Mouse (Mus musculus) kidney, embryonic 14.5 days (tissue): ENCODE results near the gene Myod1. TPM values are rescaled to one million over a fixed set of nuclear protein-coding genes. Genes with fewer than 3 reads are reported as not detected.

Experiments used
- ATAC-seq: fragments of 200-750 bp; cut with Nextera tagmentation; 2 replicates; pipeline ENCODE4 v1.8.0; 2017; ENCODE audit warnings: moderate number of reproducible peaks, mild to moderate bottlenecking, moderate TSS enrichment, moderate library complexity; ENCODE audit not compliant: low FRiP score, low TSS enrichment
- H3K27ac ChIP-seq: fragments of 300-500 bp; sonication (generic); 2 replicates; pipeline ENCODE4 v1.5.1; 2014; ENCODE audit warnings: low read depth, mild to moderate bottlenecking, low read length, moderate library complexity, mixed read lengths
- H3K27me3 ChIP-seq: fragments of 300-500 bp; sonication (generic); 2 replicates; pipeline ENCODE4 v1.6.1; 2014; ENCODE audit warnings: mild to moderate bottlenecking, low read length; ENCODE audit not compliant: control insufficient read depth, insufficient read depth
- H3K36me3 ChIP-seq: fragments of 300-500 bp; sonication (generic); 2 replicates; pipeline ENCODE4 v1.6.1; 2014; ENCODE audit warnings: low read length, mixed read lengths; ENCODE audit not compliant: control insufficient read depth, insufficient read depth
- H3K4me1 ChIP-seq: fragments of 300-500 bp; sonication (generic); 2 replicates; pipeline ENCODE4 v1.6.1; 2014; ENCODE audit warnings: low read length, mixed read lengths; ENCODE audit not compliant: control insufficient read depth, insufficient read depth
- H3K4me2 ChIP-seq: fragments of 300-500 bp; sonication (generic); replicated peaks from 2 replicates; pipeline ENCODE4 v1.6.1; 2014; ENCODE audit warnings: low read depth, mild to moderate bottlenecking, low read length
- H3K4me3 ChIP-seq: fragments of 300-500 bp; sonication (generic); 2 replicates; pipeline ENCODE4 v1.5.1; 2014; ENCODE audit warnings: mild to moderate bottlenecking, low read length
- H3K9ac ChIP-seq: fragments of 300-500 bp; sonication (generic); 2 replicates; pipeline ENCODE4 v1.6.1; 2014; ENCODE audit warnings: low read depth, mild to moderate bottlenecking, low read length, moderate library complexity
- H3K9me3 ChIP-seq: fragments of 300-500 bp; sonication (generic); 2 replicates; pipeline ENCODE4 v1.6.1; 2016; ENCODE audit warnings: low read length; ENCODE audit not compliant: control insufficient read depth
- WGBS: fragments of 180-500 bp; shearing (Covaris S2); extraction: QIAGEN DNeasy Blood & Tissue Kit; methylation state at CpG from one replicate; pipeline ENCODE4 v1.1.7; 2014; 5-methylcytosine and 5-hydroxymethylcytosine counted together
- polyA plus RNA-seq: library from polyadenylated mRNA; unstranded; fragments of >200 nt; fragmentation: Nextera tagmentation; extraction: Ambion mirVana; gene quantifications from 2 replicates; pipeline ENCODE4 v1.2.1, GENCODE M21; 2014

Myod1 gene
- polyA plus RNA-seq: 0.34 and 0.37 TPM in 2 replicates

- peak within 1 kb of the TSS; percentile 32 for H3K4me2 ChIP-seq
- H3K4me1 ChIP-seq: no peaks in the 10 kb centered on the region
- no peak within 1 kb of the TSS for H3K27ac ChIP-seq
- H3K4me3 ChIP-seq: peak within 1 kb of the TSS; percentile 1; the same call in 1 of the 2 replicates
- WGBS: 5% methylated on average over 44 of the region's 44 CpGs
- ATAC-seq: no peak
- H3K36me3 ChIP-seq: no peaks in the 10 kb centered on the region
- H3K9ac ChIP-seq: no peak within 1 kb of the TSS
- H3K9me3 ChIP-seq: no peaks in the 10 kb centered on the region
- peaks cover 69% of the 10 kb centered on the region for H3K27me3 ChIP-seq
Observed at GRCm38 (mm10) chr7:46376172-46377007, at the start of gene Myod1. Myod1 (plus strand) TSS chr7:46376474.

- Histone ChIP-seq H3K27me3 (no peaks in the 10 kb centered on the region), H3K9me3 (no peaks in the 10 kb centered on the region), H3K27ac (no peak overlapping the region), H3K9ac (no peak overlapping the region), H3K4me1 (no peaks in the 10 kb centered on the region), H3K4me2 (no peak overlapping the region), H3K36me3 (no peaks in the 10 kb centered on the region), H3K4me3 (no peak overlapping the region)
- 45% methylated on average over 4 of the region's 4 CpGs for WGBS
- no peak for ATAC-seq
Observed at GRCm38 (mm10) chr7:46327896-46328295, 48.4 kb upstream of the Myod1 start.

DNA sequence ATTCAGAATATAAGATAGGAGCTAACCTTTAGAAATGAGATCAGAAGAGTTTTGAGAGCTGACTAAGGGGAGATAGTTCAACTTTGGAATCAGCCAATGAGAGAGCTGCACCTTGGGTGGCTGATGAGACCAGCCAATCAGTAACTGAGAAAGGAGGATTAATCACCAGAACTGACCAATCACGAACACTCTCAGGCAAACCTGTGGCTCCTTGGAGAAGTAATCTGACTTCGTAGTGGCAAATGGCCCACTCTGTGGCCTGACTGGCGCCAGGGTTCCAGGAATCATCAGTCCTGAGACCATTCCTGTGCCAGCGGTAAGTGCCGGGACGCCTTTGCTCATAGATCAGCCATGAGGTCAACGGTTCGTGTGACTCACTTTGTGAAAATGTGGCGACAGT lies 38.9 kb upstream of the Myod1 start:
- Histone ChIP-seq H3K27ac (no peak overlapping the region), H3K9me3 (no peaks in the 10 kb centered on the region), H3K4me2 (no peak overlapping the region), H3K4me3 (no peak overlapping the region), H3K4me1 (no peaks in the 10 kb centered on the region), H3K9ac (no peak overlapping the region), H3K36me3 (no peaks in the 10 kb centered on the region), H3K27me3 (no peaks in the 10 kb centered on the region)
- no peak for ATAC-seq
- WGBS: 88% methylated on average over 9 of the region's 9 CpGs

- no peaks in the 10 kb centered on the region for H3K9me3 ChIP-seq
- 19% methylated on average over 3 of the region's 3 CpGs for WGBS
- no peak overlapping the region for H3K27ac ChIP-seq
- no peak overlapping the region for H3K4me2 ChIP-seq
- H3K9ac ChIP-seq: no peak overlapping the region
- H3K4me3 ChIP-seq: no peak overlapping the region
- no peaks in the 10 kb centered on the region for H3K36me3 ChIP-seq
- H3K27me3 ChIP-seq: no peaks in the 10 kb centered on the region
- no peaks in the 10 kb centered on the region for H3K4me1 ChIP-seq
- peak; percentile 93 for ATAC-seq
Observed at GRCm38 (mm10) chr7:46339818-46340217, 36.5 kb upstream of the Myod1 start.

GRCm38 (mm10) chr7:46340295-46340694 lies 36.0 kb upstream of the Myod1 start:
- Histone ChIP-seq H3K4me2 (no peak overlapping the region), H3K4me1 (no peaks in the 10 kb centered on the region), H3K4me3 (no peak overlapping the region), H3K9me3 (no peaks in the 10 kb centered on the region), H3K27ac (no peak overlapping the region), H3K27me3 (no peaks in the 10 kb centered on the region), H3K36me3 (no peaks in the 10 kb centered on the region), H3K9ac (no peak overlapping the region)
- 41% methylated on average over 5 of the region's 5 CpGs for WGBS
- ATAC-seq: peak; percentile 85

DNA sequence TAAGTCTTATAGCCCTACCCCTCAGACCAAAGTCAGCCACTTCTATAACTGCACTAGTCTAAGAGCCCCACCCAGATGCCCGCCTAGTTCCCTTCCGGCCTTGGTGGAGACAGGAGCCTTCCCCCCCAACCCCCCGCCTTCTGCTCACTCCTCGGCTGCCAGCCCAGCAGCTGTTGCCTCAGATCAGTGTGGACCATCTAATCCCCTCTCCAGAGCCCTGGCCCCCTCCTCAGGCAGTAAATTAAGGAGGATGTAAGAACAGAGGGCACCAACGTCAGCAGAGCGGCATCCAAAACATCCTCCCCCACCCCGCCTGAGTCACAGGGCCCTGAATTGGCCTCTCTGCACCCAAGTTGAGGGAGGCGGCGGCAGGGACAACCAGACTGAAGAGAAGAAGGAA lies 34.8 kb upstream of the Myod1 start:
- H3K27me3 ChIP-seq: peaks cover 1% of the 10 kb centered on the region; the same call in 1 of the 2 replicates
- no peaks in the 10 kb centered on the region for H3K4me1 ChIP-seq
- no peak overlapping the region for H3K4me2 ChIP-seq
- H3K36me3 ChIP-seq: no peaks in the 10 kb centered on the region
- H3K4me3 ChIP-seq: no peak overlapping the region
- ATAC-seq: no peak
- WGBS: 74% methylated on average over 9 of the region's 9 CpGs
- no peak overlapping the region for H3K9ac ChIP-seq
- H3K9me3 ChIP-seq: no peaks in the 10 kb centered on the region
- no peak overlapping the region for H3K27ac ChIP-seq

DNA sequence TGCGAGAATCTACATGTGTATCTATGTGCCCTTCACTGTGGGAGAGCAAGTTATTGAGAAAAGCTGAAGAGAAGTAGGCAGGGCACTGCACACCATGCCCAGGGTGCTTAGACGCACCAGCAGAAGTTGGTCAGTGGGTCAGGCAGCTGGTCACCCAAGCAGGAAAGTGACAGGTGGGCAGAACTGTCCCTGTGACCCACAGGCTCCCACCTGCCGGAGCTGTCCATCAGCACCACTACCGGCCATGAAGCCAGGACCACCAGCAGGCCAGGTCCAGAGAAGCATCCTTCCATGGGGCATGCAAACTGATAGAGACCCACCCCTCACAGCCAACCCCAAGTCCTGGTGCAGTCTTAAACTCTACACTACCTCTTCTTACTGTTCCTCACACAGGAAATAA lies 28.6 kb upstream of the Myod1 start:
- no peaks in the 10 kb centered on the region for H3K36me3 ChIP-seq
- ATAC-seq: no peak
- no peak overlapping the region for H3K4me3 ChIP-seq
- H3K4me2 ChIP-seq: no peak overlapping the region
- H3K27me3 ChIP-seq: peaks cover 39% of the 10 kb centered on the region
- H3K27ac ChIP-seq: no peak overlapping the region
- H3K4me1 ChIP-seq: no peaks in the 10 kb centered on the region
- no peaks in the 10 kb centered on the region for H3K9me3 ChIP-seq
- no peak overlapping the region for H3K9ac ChIP-seq
- WGBS: 55% methylated on average over 4 of the region's 4 CpGs

DNA sequence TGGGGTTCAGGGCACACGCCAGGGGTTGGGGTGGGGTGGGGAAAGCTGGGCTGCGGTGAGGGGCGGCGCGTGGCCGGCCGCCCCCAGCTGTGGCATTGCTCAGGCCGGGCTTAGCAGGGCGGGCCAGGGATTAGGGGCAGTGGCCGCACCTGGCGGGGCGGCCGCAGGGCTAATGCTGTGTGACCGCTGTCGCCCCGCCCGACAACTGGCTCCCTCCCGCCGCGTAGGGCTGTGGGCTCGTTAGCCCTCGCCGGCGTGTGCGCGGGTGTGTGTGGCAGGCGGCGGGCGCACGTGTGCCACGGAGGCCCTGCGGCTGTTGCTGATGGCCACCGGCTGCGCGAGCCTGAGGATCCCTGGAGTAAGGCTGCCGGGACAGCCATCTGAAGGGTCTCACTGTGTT lies 27.5 kb upstream of the Myod1 start:
- peaks cover 41% of the 10 kb centered on the region for H3K27me3 ChIP-seq
- 5% methylated on average over 36 of the region's 36 CpGs for WGBS
- no peak for ATAC-seq

GRCm38 (mm10) chr7:46350119-46350702 lies 26.1 kb upstream of the Myod1 start:
- 60% methylated on average over 9 of the region's 9 CpGs for WGBS
- no peak for ATAC-seq
- peaks cover 41% of the 10 kb centered on the region for H3K27me3 ChIP-seq
- H3K4me3 ChIP-seq: no peak overlapping the region
- no peaks in the 10 kb centered on the region for H3K9me3 ChIP-seq
- H3K4me2 ChIP-seq: no peak overlapping the region
- no peak overlapping the region for H3K9ac ChIP-seq
- no peaks in the 10 kb centered on the region for H3K36me3 ChIP-seq
- no peaks in the 10 kb centered on the region for H3K4me1 ChIP-seq
- H3K27ac ChIP-seq: no peak overlapping the region

More for the DNA sequence above, 27.5 kb upstream of the Myod1 start:
- no peak overlapping the region for H3K9ac ChIP-seq
- H3K4me3 ChIP-seq: no peak overlapping the region
- H3K9me3 ChIP-seq: no peaks in the 10 kb centered on the region
- no peak overlapping the region for H3K4me2 ChIP-seq
- H3K36me3 ChIP-seq: no peaks in the 10 kb centered on the region
- no peaks in the 10 kb centered on the region for H3K4me1 ChIP-seq
- H3K27ac ChIP-seq: no peak overlapping the region
